Mouse (Mus musculus) liver, embryonic 15.5 days (tissue): ENCODE measurements around the gene Gucy2d. TPM values are rescaled to one million over a fixed set of nuclear protein-coding genes. Genes with fewer than 3 reads are reported as not detected.

Experiments
- ATAC-seq: fragments of 200-750 bp; cut with Nextera tagmentation; 2 replicates; pipeline ENCODE4 v1.8.0; 2017; ENCODE audit warnings: moderate number of reproducible peaks, mild to moderate bottlenecking, moderate library complexity; ENCODE audit not compliant: insufficient read depth
- H3K27ac ChIP-seq: fragments of 300-500 bp; sonication (generic); replicated peaks from 2 replicates; pipeline ENCODE4 v1.5.1; 2015; ENCODE audit warnings: mild to moderate bottlenecking, inconsistent platforms
- H3K27me3 ChIP-seq: fragments of 300-500 bp; sonication (generic); 2 replicates; pipeline ENCODE4 v1.6.1; 2015; ENCODE audit warnings: mild to moderate bottlenecking, inconsistent platforms
- H3K36me3 ChIP-seq: fragments of 300-500 bp; sonication (generic); replicated peaks from 2 replicates; pipeline ENCODE4 v1.6.1; 2015; ENCODE audit warnings: moderate library complexity, mild to moderate bottlenecking, inconsistent platforms
- H3K4me1 ChIP-seq: fragments of 300-500 bp; sonication (generic); replicated peaks from 2 replicates; pipeline ENCODE4 v1.6.1; 2015; ENCODE audit warnings: inconsistent platforms
- H3K4me2 ChIP-seq: fragments of 300-500 bp; sonication (generic); 2 replicates; pipeline ENCODE4 v1.6.1; 2015; ENCODE audit warnings: moderate library complexity, mild to moderate bottlenecking, inconsistent platforms
- H3K4me3 ChIP-seq: fragments of 300-500 bp; sonication (generic); replicated peaks from 2 replicates; pipeline ENCODE4 v1.5.1; 2015; ENCODE audit warnings: mild to moderate bottlenecking, inconsistent platforms
- H3K9ac ChIP-seq: fragments of 300-500 bp; sonication (generic); 2 replicates; pipeline ENCODE4 v1.6.1; 2015; ENCODE audit warnings: moderate library complexity, mild to moderate bottlenecking, inconsistent platforms
- H3K9me3 ChIP-seq: fragments of 300-500 bp; sonication (generic); replicated peaks from 2 replicates; pipeline ENCODE4 v1.6.1; 2016; ENCODE audit warnings: inconsistent platforms
- WGBS: fragments of 180-500 bp; shearing (Covaris S2); methylation state at CpG from one replicate; pipeline ENCODE4 v1.1.7; 2015; ENCODE audit warnings: mixed read lengths; ENCODE audit not compliant: insufficient replicate concordance; 5-methylcytosine and 5-hydroxymethylcytosine counted together
- polyA plus RNA-seq: library from polyadenylated mRNA; unstranded; fragments of >200 nt; fragmentation: Nextera tagmentation; extraction: Ambion mirVana; gene quantifications from 2 replicates; pipeline ENCODE4 v1.2.1, GENCODE M21; 2015

The Gucy2d gene
- polyA plus RNA-seq, 1 experiment from 2014 or later: not detected

GRCm38 (mm10) chr7:98490328-98490727 lies 50.1 kb downstream of the Gucy2d start:
- H3K27ac ChIP-seq: no peak overlapping the region
- H3K4me2 ChIP-seq: peak overlapping the region; percentile 68
- no peak for ATAC-seq
- peaks cover 49% of the 10 kb centered on the region for H3K27me3 ChIP-seq
- peaks cover 18% of the 10 kb centered on the region for H3K4me1 ChIP-seq
- H3K4me3 ChIP-seq: peak overlapping the region; percentile 50
- H3K36me3 ChIP-seq: no peaks in the 10 kb centered on the region
- no peaks in the 10 kb centered on the region for H3K9me3 ChIP-seq
- WGBS: 47% methylated on average over 4 of the region's 4 CpGs
- no peak overlapping the region for H3K9ac ChIP-seq

DNA sequence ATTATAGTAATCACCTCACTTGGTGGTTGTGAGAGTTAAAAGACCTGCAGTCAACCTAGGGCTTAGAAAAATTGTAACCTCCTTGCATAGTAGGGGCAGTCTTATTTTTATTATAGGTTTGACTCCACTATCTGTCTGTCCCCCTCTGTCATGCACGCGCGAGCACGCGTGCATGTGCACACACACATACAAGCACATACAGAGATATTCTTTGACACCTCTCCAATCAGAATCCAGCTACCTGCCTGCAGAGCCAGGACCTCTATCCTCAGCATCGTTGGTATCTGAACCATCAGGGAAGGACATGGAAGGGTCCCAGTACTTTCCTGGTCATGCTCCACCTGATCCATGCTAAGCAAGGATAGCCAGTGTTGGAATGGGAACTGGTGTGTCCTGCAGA lies 50.7 kb downstream of the Gucy2d start:
- Histone ChIP-seq H3K36me3 (no peaks in the 10 kb centered on the region), H3K27me3 (peaks cover 49% of the 10 kb centered on the region), H3K4me1 (peaks cover 18% of the 10 kb centered on the region), H3K4me2 (peak overlapping the region; percentile 68), H3K4me3 (peak overlapping the region; percentile 50; the same call in 1 of the 2 replicates), H3K9me3 (no peaks in the 10 kb centered on the region), H3K9ac (no peak overlapping the region), H3K27ac (no peak overlapping the region)
- WGBS: 82% methylated on average over 6 of the region's 6 CpGs
- ATAC-seq: no peak

GRCm38 (mm10) chr7:98491451-98492200 lies 51.4 kb downstream of the Gucy2d start:
- Histone ChIP-seq H3K9ac (no peak overlapping the region), H3K4me1 (peaks cover 18% of the 10 kb centered on the region), H3K27ac (no peak overlapping the region), H3K9me3 (no peaks in the 10 kb centered on the region), H3K4me2 (peak overlapping the region; percentile 68), H3K36me3 (no peaks in the 10 kb centered on the region), H3K27me3 (peaks cover 49% of the 10 kb centered on the region), H3K4me3 (peak overlapping the region; percentile 50; the same call in 1 of the 2 replicates)
- WGBS: 38% methylated on average over 9 of the region's 9 CpGs
- no peak for ATAC-seq

- 0 out of 2 replicates have a peak overlapping the region, but pooled peaks have one; percentile 15 for H3K4me3 ChIP-seq
- peaks cover 49% of the 10 kb centered on the region for H3K27me3 ChIP-seq
- no peaks in the 10 kb centered on the region for H3K36me3 ChIP-seq
- no peak for ATAC-seq
- H3K9ac ChIP-seq: no peak overlapping the region
- H3K9me3 ChIP-seq: no peaks in the 10 kb centered on the region
- peaks cover 18% of the 10 kb centered on the region for H3K4me1 ChIP-seq
- WGBS: 41% methylated on average over 5 of the region's 5 CpGs
- H3K4me2 ChIP-seq: peak overlapping the region; percentile 23
- no peak overlapping the region for H3K27ac ChIP-seq
Observed at GRCm38 (mm10) chr7:98492331-98492730, 52.1 kb downstream of the Gucy2d start.

DNA sequence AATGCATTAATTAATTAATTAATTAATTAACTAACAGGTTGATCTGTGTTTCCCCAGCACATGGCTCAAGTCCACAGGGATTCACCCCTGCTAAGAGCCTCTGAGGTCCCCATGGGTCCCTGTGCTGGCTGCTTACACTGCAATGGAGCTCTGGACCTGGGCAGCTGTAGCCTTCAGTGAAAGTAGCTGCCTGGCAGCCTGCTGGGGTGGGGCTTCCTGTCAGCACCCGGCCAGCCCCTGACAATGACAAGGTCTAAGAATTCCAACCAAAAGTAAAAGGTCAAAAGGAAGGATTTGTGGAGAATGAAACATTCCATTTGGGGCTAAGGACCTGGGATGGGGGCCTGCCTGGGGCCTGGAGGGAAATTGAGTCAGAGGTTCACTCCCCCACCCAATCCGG lies 53.1 kb downstream of the Gucy2d start:
- Histone ChIP-seq H3K9me3 (no peaks in the 10 kb centered on the region), H3K27me3 (peaks cover 41% of the 10 kb centered on the region), H3K4me3 (no peak overlapping the region), H3K4me1 (peaks cover 18% of the 10 kb centered on the region), H3K36me3 (no peaks in the 10 kb centered on the region), H3K27ac (no peak overlapping the region), H3K9ac (no peak overlapping the region), H3K4me2 (no peak overlapping the region)
- WGBS: 48% methylated on average over 2 of the region's 2 CpGs
- ATAC-seq: no peak

- Histone ChIP-seq H3K9me3 (no peaks in the 10 kb centered on the region), H3K27me3 (peaks cover 34% of the 10 kb centered on the region), H3K4me1 (peaks cover 17% of the 10 kb centered on the region), H3K4me3 (no peak overlapping the region), H3K27ac (no peak overlapping the region), H3K4me2 (no peak overlapping the region), H3K36me3 (no peaks in the 10 kb centered on the region), H3K9ac (no peak overlapping the region)
- 39% methylated on average over 18 of the region's 18 CpGs for WGBS
- ATAC-seq: no peak
Observed at GRCm38 (mm10) chr7:98493901-98494480, 53.8 kb downstream of the Gucy2d start.

- H3K27me3 ChIP-seq: peaks cover 18% of the 10 kb centered on the region
Observed at GRCm38 (mm10) chr7:98495591-98495990, 55.4 kb downstream of the Gucy2d start.

GRCm38 (mm10) chr7:98497451-98497850 lies 57.2 kb downstream of the Gucy2d start:
- ATAC-seq: no peak
- H3K9ac ChIP-seq: no peak overlapping the region
- H3K27ac ChIP-seq: no peak overlapping the region
- no peak overlapping the region for H3K4me2 ChIP-seq
- no peaks in the 10 kb centered on the region for H3K27me3 ChIP-seq
- no peaks in the 10 kb centered on the region for H3K9me3 ChIP-seq
- H3K36me3 ChIP-seq: no peaks in the 10 kb centered on the region
- no peak overlapping the region for H3K4me3 ChIP-seq
- 41% methylated on average over 5 of the region's 5 CpGs for WGBS
- H3K4me1 ChIP-seq: peaks cover 10% of the 10 kb centered on the region

More at GRCm38 (mm10) chr7:98495591-98495990, 55.4 kb downstream of the Gucy2d start:
- Histone ChIP-seq H3K9ac (no peak overlapping the region), H3K4me3 (no peak overlapping the region), H3K4me1 (peaks cover 10% of the 10 kb centered on the region), H3K36me3 (no peaks in the 10 kb centered on the region), H3K4me2 (no peak overlapping the region), H3K9me3 (no peaks in the 10 kb centered on the region), H3K27ac (no peak overlapping the region)
- WGBS: 40% methylated on average over 1 of the region's 1 CpGs
- ATAC-seq: no peak

GRCm38 (mm10) chr7:98498101-98498500 lies 57.9 kb downstream of the Gucy2d start:
- H3K4me2 ChIP-seq: no peak overlapping the region
- no peaks in the 10 kb centered on the region for H3K36me3 ChIP-seq
- 74% methylated on average over 12 of the region's 12 CpGs for WGBS
- H3K9ac ChIP-seq: no peak overlapping the region
- no peak overlapping the region for H3K4me3 ChIP-seq
- no peaks in the 10 kb centered on the region for H3K27me3 ChIP-seq
- H3K4me1 ChIP-seq: peaks cover 10% of the 10 kb centered on the region
- no peak for ATAC-seq
- H3K27ac ChIP-seq: no peak overlapping the region
- H3K9me3 ChIP-seq: no peaks in the 10 kb centered on the region

- Histone ChIP-seq H3K4me2 (no peak overlapping the region), H3K27me3 (no peaks in the 10 kb centered on the region), H3K4me3 (no peak overlapping the region), H3K4me1 (peaks cover 10% of the 10 kb centered on the region), H3K9ac (no peak overlapping the region), H3K9me3 (no peaks in the 10 kb centered on the region), H3K27ac (no peak overlapping the region), H3K36me3 (no peaks in the 10 kb centered on the region)
- WGBS: 66% methylated on average over 20 of the region's 20 CpGs
- ATAC-seq: no peak
Observed at GRCm38 (mm10) chr7:98498656-98499560, 58.7 kb downstream of the Gucy2d start.
